Mouse (Mus musculus): ENCODE data around the gene Pym1. TPM values are rescaled to one million over a fixed set of nuclear protein-coding genes. Genes with fewer than 3 reads are reported as not detected.

Gene Pym1
- polyA plus RNA-seq, 1 experiment from 2014 or later, result 52.4 TPM

- no peak overlapping the region for H3K27ac ChIP-seq (replicated peaks; ENCODE audit: low read depth, low read length)
- H3K36me3 ChIP-seq (ENCODE audit: control insufficient read depth, insufficient read depth, low read length), result no peaks in the 10 kb centered on the region
- peaks cover 8% of the 10 kb centered on the region for H3K4me1 ChIP-seq (ENCODE audit: control insufficient read depth, insufficient read depth, low read length)
- peak overlapping the region; percentile 71; the same call in 1 of the 2 replicates for H3K4me2 ChIP-seq (ENCODE audit: low read depth, severe bottlenecking)
- 31% methylated on average over 4 of the region's 4 CpGs for WGBS
- no peak overlapping the region for H3K9ac ChIP-seq (ENCODE audit: low read length)
- H3K27me3 ChIP-seq (ENCODE audit: control insufficient read depth, insufficient read depth, low read length), result peaks cover 15% of the 10 kb centered on the region
- ATAC-seq (ENCODE audit: insufficient number of reproducible peaks, low FRiP score, low TSS enrichment, low read depth) (no peak), DNase-seq (ENCODE audit: low spot score) (no peak)
- no peaks in the 10 kb centered on the region for H3K9me3 ChIP-seq (ENCODE audit: control insufficient read depth, low read length)
- H3K4me3 ChIP-seq (ENCODE audit: low read depth, low read length), result no peak overlapping the region
These were observed 5.1 kb upstream of the Pym1 start for GRCm38 (mm10) chr10:128742616-128743015.

- H3K4me1 ChIP-seq (ENCODE audit: control insufficient read depth, insufficient read depth, low read length), result peaks cover 8% of the 10 kb centered on the region
- ATAC-seq (ENCODE audit: insufficient number of reproducible peaks, low FRiP score, low TSS enrichment, low read depth) (no peak), DNase-seq (ENCODE audit: low spot score) (no peak)
- peaks cover 15% of the 10 kb centered on the region for H3K27me3 ChIP-seq (ENCODE audit: control insufficient read depth, insufficient read depth, low read length)
- H3K36me3 ChIP-seq (ENCODE audit: control insufficient read depth, insufficient read depth, low read length), result no peaks in the 10 kb centered on the region
- H3K9me3 ChIP-seq (ENCODE audit: control insufficient read depth, low read length), result no peaks in the 10 kb centered on the region
- H3K4me3 ChIP-seq (ENCODE audit: low read depth, low read length), result peak overlapping the region; percentile 54
- WGBS, result 6% methylated on average over 7 of the region's 7 CpGs
- peak overlapping the region; percentile 75 for H3K9ac ChIP-seq (ENCODE audit: low read length)
- peak overlapping the region; percentile 71 for H3K4me2 ChIP-seq (ENCODE audit: low read depth, severe bottlenecking)
- H3K27ac ChIP-seq (replicated peaks; ENCODE audit: low read depth, low read length), result no peak overlapping the region
These were observed 4.5 kb upstream of the Pym1 start for GRCm38 (mm10) chr10:128743235-128743634.

- under 1% methylated on average over 29 of the region's 37 CpGs for WGBS
- peaks cover 15% of the 10 kb centered on the region for H3K27me3 ChIP-seq (ENCODE audit: control insufficient read depth, insufficient read depth, low read length)
- ATAC-seq (ENCODE audit: insufficient number of reproducible peaks, low FRiP score, low TSS enrichment, low read depth), result no peak
These were observed 3.9 kb upstream of the Pym1 start for GRCm38 (mm10) chr10:128743791-128744191.

GRCm38 (mm10) chr10:128744211-128744610 lies 3.5 kb upstream of the Pym1 start:
- WGBS, result 18% methylated on average over 8 of the region's 8 CpGs
- Histone ChIP-seq H3K4me2 (ENCODE audit: low read depth, severe bottlenecking) (peak overlapping the region; percentile 71), H3K4me3 (ENCODE audit: low read depth, low read length) (peak overlapping the region; percentile 54), H3K9me3 (ENCODE audit: control insufficient read depth, low read length) (no peaks in the 10 kb centered on the region), H3K9ac (ENCODE audit: low read length) (peak overlapping the region; percentile 75), H3K27ac (replicated peaks; ENCODE audit: low read depth, low read length) (no peak overlapping the region), H3K4me1 (ENCODE audit: control insufficient read depth, insufficient read depth, low read length) (peaks cover 8% of the 10 kb centered on the region), H3K27me3 (ENCODE audit: control insufficient read depth, insufficient read depth, low read length) (peaks cover 15% of the 10 kb centered on the region), H3K36me3 (ENCODE audit: control insufficient read depth, insufficient read depth, low read length) (no peaks in the 10 kb centered on the region)
- DNase-seq (ENCODE audit: low spot score) (peak; percentile 26), ATAC-seq (ENCODE audit: insufficient number of reproducible peaks, low FRiP score, low TSS enrichment, low read depth) (no peak)

More at GRCm38 (mm10) chr10:128743791-128744191, 3.9 kb upstream of the Pym1 start:
- Histone ChIP-seq H3K27ac (replicated peaks; ENCODE audit: low read depth, low read length) (no peak overlapping the region), H3K4me3 (ENCODE audit: low read depth, low read length) (peak overlapping the region; percentile 54), H3K36me3 (ENCODE audit: control insufficient read depth, insufficient read depth, low read length) (no peaks in the 10 kb centered on the region), H3K9me3 (ENCODE audit: control insufficient read depth, low read length) (no peaks in the 10 kb centered on the region), H3K4me2 (ENCODE audit: low read depth, severe bottlenecking) (peak overlapping the region; percentile 71), H3K4me1 (ENCODE audit: control insufficient read depth, insufficient read depth, low read length) (peaks cover 8% of the 10 kb centered on the region), H3K9ac (ENCODE audit: low read length) (peak overlapping the region; percentile 75)
- DNase-seq (ENCODE audit: low spot score), result peak; percentile 70

- H3K9me3 ChIP-seq (ENCODE audit: control insufficient read depth, low read length), result no peaks in the 10 kb centered on the region
- no peaks in the 10 kb centered on the region for H3K36me3 ChIP-seq (ENCODE audit: control insufficient read depth, insufficient read depth, low read length)
- H3K4me1 ChIP-seq (ENCODE audit: control insufficient read depth, insufficient read depth, low read length), result peaks cover 8% of the 10 kb centered on the region
- peak within 1 kb of the TSS; percentile 71 for H3K4me2 ChIP-seq (ENCODE audit: low read depth, severe bottlenecking)
- no peak within 1 kb of the TSS for H3K27ac ChIP-seq (replicated peaks; ENCODE audit: low read depth, low read length)
- DNase-seq (ENCODE audit: low spot score) (peak; percentile 29), ATAC-seq (ENCODE audit: insufficient number of reproducible peaks, low FRiP score, low TSS enrichment, low read depth) (no peak)
- peak within 1 kb of the TSS; percentile 54 for H3K4me3 ChIP-seq (ENCODE audit: low read depth, low read length)
- H3K27me3 ChIP-seq (ENCODE audit: control insufficient read depth, insufficient read depth, low read length), result peaks cover 15% of the 10 kb centered on the region
- WGBS, result 21% methylated on average over 18 of the region's 18 CpGs
- peak within 1 kb of the TSS; percentile 75 for H3K9ac ChIP-seq (ENCODE audit: low read length)
These were observed 2.7 kb upstream of the Pym1 start, which contains the start of gene Dgka for GRCm38 (mm10) chr10:128744680-128745601. Gene Dgka (minus strand): TSS chr10:128744855.

- ATAC-seq (ENCODE audit: insufficient number of reproducible peaks, low FRiP score, low TSS enrichment, low read depth) (no peak), DNase-seq (ENCODE audit: low spot score) (no peak)
- Histone ChIP-seq H3K36me3 (ENCODE audit: control insufficient read depth, insufficient read depth, low read length) (no peaks in the 10 kb centered on the region; the same call in 1 of the 2 replicates), H3K9ac (ENCODE audit: low read length) (no peak overlapping the region), H3K27me3 (ENCODE audit: control insufficient read depth, insufficient read depth, low read length) (peaks cover 15% of the 10 kb centered on the region), H3K4me1 (ENCODE audit: control insufficient read depth, insufficient read depth, low read length) (peaks cover 8% of the 10 kb centered on the region), H3K4me2 (ENCODE audit: low read depth, severe bottlenecking) (no peak overlapping the region), H3K9me3 (ENCODE audit: control insufficient read depth, low read length) (no peaks in the 10 kb centered on the region), H3K27ac (replicated peaks; ENCODE audit: low read depth, low read length) (no peak overlapping the region), H3K4me3 (ENCODE audit: low read depth, low read length) (no peak overlapping the region)
- 93% methylated on average over 10 of the region's 10 CpGs for WGBS
These were observed 1.6 kb upstream of the Pym1 start for GRCm38 (mm10) chr10:128745946-128746613.

- peak overlapping the region; percentile 80 for H3K9ac ChIP-seq (ENCODE audit: low read length)
- WGBS, result 47% methylated on average over 9 of the region's 9 CpGs
- H3K9me3 ChIP-seq (ENCODE audit: control insufficient read depth, low read length), result no peaks in the 10 kb centered on the region
- peak overlapping the region; percentile 73 for H3K4me2 ChIP-seq (ENCODE audit: low read depth, severe bottlenecking)
- H3K27me3 ChIP-seq (ENCODE audit: control insufficient read depth, insufficient read depth, low read length), result peaks cover 12% of the 10 kb centered on the region
- H3K4me3 ChIP-seq (ENCODE audit: low read depth, low read length), result peak overlapping the region; percentile 61
- no peak for ATAC-seq (ENCODE audit: insufficient number of reproducible peaks, low FRiP score, low TSS enrichment, low read depth)
- H3K4me1 ChIP-seq (ENCODE audit: control insufficient read depth, insufficient read depth, low read length), result peaks cover 8% of the 10 kb centered on the region
- peak overlapping the region; percentile 89 for H3K27ac ChIP-seq (replicated peaks; ENCODE audit: low read depth, low read length)
- no peaks in the 10 kb centered on the region; the same call in 1 of the 2 replicates for H3K36me3 ChIP-seq (ENCODE audit: control insufficient read depth, insufficient read depth, low read length)
- no peak for DNase-seq (ENCODE audit: low spot score)
These were observed 580 bp upstream of the Pym1 start for GRCm38 (mm10) chr10:128746972-128747645.

Measured in limb, embryonic 11.5 days (tissue).